Mouse (Mus musculus) midbrain, embryonic 14.5 days (tissue): Measurements from ENCODE around the gene Rps6kb2. TPM values are rescaled to one million over a fixed set of nuclear protein-coding genes. Genes with fewer than 3 reads are reported as not detected.
"Not testable (repeated sequence)": the region's sequence is repeated elsewhere in the genome, so short reads cannot be mapped to it uniquely, and the experiment has no call there.

Experiments
- ATAC-seq: fragments of 200-750 bp; cut with Nextera tagmentation; 2 replicates; pipeline ENCODE4 v1.8.0; 2017; ENCODE audit warnings: moderate number of reproducible peaks, moderate library complexity; ENCODE audit not compliant: low FRiP score, low TSS enrichment
- DNase-seq: peaks from one replicate; pipeline ENCODE4 v3.0.0-alpha.2; 2015
- H3K27ac ChIP-seq: fragments of 300-500 bp; sonication (generic); replicated peaks from 2 replicates; pipeline ENCODE4 v1.5.1; 2014; ENCODE audit warnings: mild to moderate bottlenecking, low read depth, low read length, moderate library complexity
- H3K27me3 ChIP-seq: fragments of 300-500 bp; sonication (generic); 2 replicates; pipeline ENCODE4 v1.6.1; 2014; ENCODE audit warnings: low read length, control low read depth, mixed read lengths; ENCODE audit not compliant: control insufficient read depth, insufficient read depth
- H3K36me3 ChIP-seq: fragments of 300-500 bp; sonication (generic); 2 replicates; pipeline ENCODE4 v1.6.1; 2014; ENCODE audit warnings: low read length, control low read depth; ENCODE audit not compliant: control insufficient read depth, insufficient read depth
- H3K4me1 ChIP-seq: fragments of 300-500 bp; sonication (generic); 2 replicates; pipeline ENCODE4 v1.6.1; 2014; ENCODE audit warnings: mild to moderate bottlenecking, antibody characterized with exemption, low read length, control low read depth; ENCODE audit not compliant: control insufficient read depth, insufficient read depth
- H3K4me2 ChIP-seq: fragments of 300-500 bp; sonication (generic); 2 replicates; pipeline ENCODE4 v1.6.1; 2014; ENCODE audit warnings: mild to moderate bottlenecking, low read length, moderate library complexity
- H3K4me3 ChIP-seq: fragments of 300-500 bp; sonication (generic); replicated peaks from 2 replicates; pipeline ENCODE4 v1.5.1; 2014; ENCODE audit warnings: low read depth, low read length
- H3K9ac ChIP-seq: fragments of 300-500 bp; sonication (generic); replicated peaks from 2 replicates; pipeline ENCODE4 v1.6.1; 2014; ENCODE audit warnings: mild to moderate bottlenecking, low read length, moderate library complexity
- H3K9me3 ChIP-seq: fragments of 300-500 bp; sonication (generic); 2 replicates; pipeline ENCODE4 v1.6.1; 2016; ENCODE audit warnings: low read length, control low read depth, mixed read lengths; ENCODE audit not compliant: control insufficient read depth
- WGBS: fragments of 180-500 bp; shearing (Covaris S2); extraction: QIAGEN DNeasy Blood & Tissue Kit; methylation state at CpG from one replicate; pipeline ENCODE4 v1.1.7; 2014; 5-methylcytosine and 5-hydroxymethylcytosine counted together
- polyA plus RNA-seq: library from polyadenylated mRNA; unstranded; fragments of >200 nt; fragmentation: Nextera tagmentation; extraction: Ambion mirVana; gene quantifications from 2 replicates; pipeline ENCODE4 v1.2.1, GENCODE M21; 2014

Rps6kb2 gene
- polyA plus RNA-seq, 1 experiment from 2014 or later: 42.2 TPM

- Histone ChIP-seq H3K4me2 (no peak overlapping the region), H3K36me3 (peaks cover 52% of the 10 kb centered on the region), H3K4me1 (peaks cover 9% of the 10 kb centered on the region), H3K9me3 (no peaks in the 10 kb centered on the region), H3K27ac (no peak overlapping the region), H3K9ac (no peak overlapping the region), H3K4me3 (no peak overlapping the region), H3K27me3 (no peaks in the 10 kb centered on the region)
- ATAC-seq (no peak), DNase-seq (no peak)
- WGBS: 89% methylated on average over 4 of the region's 4 CpGs
Observed at GRCm38 (mm10) chr19:4130106-4130505, 33.0 kb downstream of the Rps6kb2 start.

GRCm38 (mm10) chr19:4129462-4129861 lies 33.7 kb downstream of the Rps6kb2 start:
- Histone ChIP-seq H3K4me3 (no peak overlapping the region), H3K4me1 (peaks cover 9% of the 10 kb centered on the region), H3K9ac (no peak overlapping the region), H3K27me3 (no peaks in the 10 kb centered on the region), H3K36me3 (peaks cover 52% of the 10 kb centered on the region), H3K4me2 (no peak overlapping the region), H3K9me3 (no peaks in the 10 kb centered on the region), H3K27ac (no peak overlapping the region)
- 95% methylated on average over 7 of the region's 7 CpGs for WGBS
- DNase-seq: no peak
- ATAC-seq: no peak

- Histone ChIP-seq H3K27me3 (no peaks in the 10 kb centered on the region), H3K9ac (peak overlapping the region; percentile 83), H3K4me2 (peak overlapping the region; percentile 83), H3K36me3 (peaks cover 36% of the 10 kb centered on the region), H3K27ac (no peak overlapping the region), H3K4me3 (peak overlapping the region; percentile 83), H3K4me1 (peaks cover 9% of the 10 kb centered on the region), H3K9me3 (no peaks in the 10 kb centered on the region)
- ATAC-seq (no peak), DNase-seq (no peak)
- 70% methylated on average over 7 of the region's 7 CpGs for WGBS
Observed at GRCm38 (mm10) chr19:4126759-4127495, 36.2 kb downstream of the Rps6kb2 start.

GRCm38 (mm10) chr19:4125741-4126696 lies 37.1 kb downstream of the Rps6kb2 start, which contains the start of gene Aip:
Gene Aip, minus strand, starts transcription at chr19:4125858.
- Histone ChIP-seq H3K9me3 (no peaks in the 10 kb centered on the region), H3K27me3 (no peaks in the 10 kb centered on the region), H3K27ac (peak within 1 kb of the TSS; percentile 71), H3K4me3 (peak within 1 kb of the TSS; percentile 83), H3K4me2 (peak within 1 kb of the TSS; percentile 83), H3K9ac (peak within 1 kb of the TSS; percentile 83), H3K36me3 (peaks cover 28% of the 10 kb centered on the region), H3K4me1 (peaks cover 9% of the 10 kb centered on the region)
- under 1% methylated on average over 63 of the region's 64 CpGs for WGBS
- peak; percentile 98 for DNase-seq
- ATAC-seq: peak; percentile 93

GRCm38 (mm10) chr19:4125268-4125667 lies 37.9 kb downstream of the Rps6kb2 start:
- H3K9me3 ChIP-seq, H3K27me3 ChIP-seq, ATAC-seq: not testable (repeated sequence)
- Histone ChIP-seq H3K36me3 (peaks cover 23% of the 10 kb centered on the region), H3K4me2 (peak overlapping the region; percentile 41), H3K4me1 (peaks cover 14% of the 10 kb centered on the region), H3K27ac (peak overlapping the region; percentile 71), H3K9ac (peak overlapping the region; percentile 83; the same call in 1 of the 2 replicates), H3K4me3 (peak overlapping the region; percentile 83)
- peak; percentile 53 for DNase-seq
- 7% methylated on average over 4 of the region's 4 CpGs for WGBS

- H3K36me3 ChIP-seq: peaks cover 17% of the 10 kb centered on the region
Observed at GRCm38 (mm10) chr19:4124432-4124831, 38.7 kb downstream of the Rps6kb2 start.

GRCm38 (mm10) chr19:4122411-4123370 lies 40.5 kb downstream of the Rps6kb2 start:
- Histone ChIP-seq H3K27ac (no peak overlapping the region), H3K4me2 (no peak overlapping the region), H3K4me3 (no peak overlapping the region), H3K9me3 (no peaks in the 10 kb centered on the region), H3K4me1 (peaks cover 17% of the 10 kb centered on the region), H3K36me3 (peaks cover 8% of the 10 kb centered on the region), H3K27me3 (no peaks in the 10 kb centered on the region), H3K9ac (no peak overlapping the region)
- ATAC-seq: no peak
- no peak for DNase-seq
- 80% methylated on average over 7 of the region's 7 CpGs for WGBS

More at GRCm38 (mm10) chr19:4124432-4124831, 38.7 kb downstream of the Rps6kb2 start:
- ATAC-seq (no peak), DNase-seq (no peak)
- H3K4me2 ChIP-seq: no peak overlapping the region
- no peaks in the 10 kb centered on the region for H3K9me3 ChIP-seq
- peaks cover 17% of the 10 kb centered on the region for H3K4me1 ChIP-seq
- no peak overlapping the region; the same call in 1 of the 2 replicates for H3K27ac ChIP-seq
- H3K4me3 ChIP-seq: no peak overlapping the region
- H3K9ac ChIP-seq: no peak overlapping the region
- WGBS: 83% methylated on average over 4 of the region's 4 CpGs
- H3K27me3 ChIP-seq: no peaks in the 10 kb centered on the region

- not testable (repeated sequence) for ATAC-seq, H3K36me3 ChIP-seq, H3K4me3 ChIP-seq, H3K9me3 ChIP-seq, DNase-seq, H3K27me3 ChIP-seq, H3K9ac ChIP-seq
- Histone ChIP-seq H3K4me2 (peak overlapping the region; percentile 53), H3K4me1 (peaks cover 13% of the 10 kb centered on the region), H3K27ac (peak overlapping the region; percentile 90; the same call in 1 of the 2 replicates)
- WGBS: 66% methylated on average over 6 of the region's 6 CpGs
Observed at GRCm38 (mm10) chr19:4121896-4122295, 41.3 kb downstream of the Rps6kb2 start.
